Mouse (Mus musculus) neural tube, embryonic 11.5 days (tissue): ENCODE data around the gene Cfap58. TPM values are rescaled to one million over a fixed set of nuclear protein-coding genes. Genes with fewer than 3 reads are reported as not detected.

Experiments used
- ATAC-seq: fragments of 200-750 bp; cut with Nextera tagmentation; 2 replicates; pipeline ENCODE4 v1.8.0; 2017; ENCODE audit warnings: moderate number of reproducible peaks, mild to moderate bottlenecking, moderate TSS enrichment, moderate library complexity; ENCODE audit not compliant: insufficient read depth, low FRiP score, low TSS enrichment
- DNase-seq: peaks from one replicate; pipeline ENCODE4 v3.0.0-alpha.2; 2015; ENCODE audit warnings: low spot score
- H3K27ac ChIP-seq: fragments of 300-500 bp; sonication (generic); 2 replicates; pipeline ENCODE4 v1.5.1; 2014; ENCODE audit warnings: low read depth, mild to moderate bottlenecking, low read length
- H3K27me3 ChIP-seq: fragments of 300-500 bp; sonication (generic); 2 replicates; pipeline ENCODE4 v1.6.1; 2014; ENCODE audit warnings: mild to moderate bottlenecking, low read length, mixed read lengths; ENCODE audit not compliant: control insufficient read depth, insufficient read depth
- H3K36me3 ChIP-seq: fragments of 300-500 bp; sonication (generic); 2 replicates; pipeline ENCODE4 v1.6.1; 2014; ENCODE audit warnings: mild to moderate bottlenecking, low read length, moderate library complexity, mixed read lengths; ENCODE audit not compliant: control insufficient read depth, insufficient read depth
- H3K4me1 ChIP-seq: fragments of 300-500 bp; sonication (generic); 2 replicates; pipeline ENCODE4 v1.6.1; 2014; ENCODE audit warnings: low read length, mixed read lengths; ENCODE audit not compliant: control insufficient read depth, insufficient read depth
- H3K4me2 ChIP-seq: fragments of 300-500 bp; sonication (generic); 2 replicates; pipeline ENCODE4 v1.6.1; 2014; ENCODE audit warnings: low read depth, mild to moderate bottlenecking, moderate library complexity
- H3K4me3 ChIP-seq: fragments of 300-500 bp; sonication (generic); 2 replicates; pipeline ENCODE4 v1.5.1; 2014; ENCODE audit warnings: low read depth, low read length
- H3K9ac ChIP-seq: fragments of 300-500 bp; sonication (generic); 2 replicates; pipeline ENCODE4 v1.6.1; 2014; ENCODE audit warnings: mild to moderate bottlenecking, low read length
- H3K9me3 ChIP-seq: fragments of 300-500 bp; sonication (generic); 2 replicates; pipeline ENCODE4 v1.6.1; 2016; ENCODE audit warnings: low read length; ENCODE audit not compliant: control insufficient read depth
- WGBS: fragments of 180-500 bp; shearing (Covaris S2); extraction: QIAGEN DNeasy Blood & Tissue Kit; methylation state at CpG from one replicate; pipeline ENCODE4 v1.1.7; 2014; 5-methylcytosine and 5-hydroxymethylcytosine counted together
- polyA plus RNA-seq: library from polyadenylated mRNA; unstranded; fragments of >200 nt; fragmentation: Nextera tagmentation; extraction: Ambion mirVana; gene quantifications from 2 replicates; pipeline ENCODE4 v1.2.1, GENCODE M21; 2014

Cfap58 gene
- polyA plus RNA-seq, 1 experiment from 2014 or later: 0.11 TPM

DNA sequence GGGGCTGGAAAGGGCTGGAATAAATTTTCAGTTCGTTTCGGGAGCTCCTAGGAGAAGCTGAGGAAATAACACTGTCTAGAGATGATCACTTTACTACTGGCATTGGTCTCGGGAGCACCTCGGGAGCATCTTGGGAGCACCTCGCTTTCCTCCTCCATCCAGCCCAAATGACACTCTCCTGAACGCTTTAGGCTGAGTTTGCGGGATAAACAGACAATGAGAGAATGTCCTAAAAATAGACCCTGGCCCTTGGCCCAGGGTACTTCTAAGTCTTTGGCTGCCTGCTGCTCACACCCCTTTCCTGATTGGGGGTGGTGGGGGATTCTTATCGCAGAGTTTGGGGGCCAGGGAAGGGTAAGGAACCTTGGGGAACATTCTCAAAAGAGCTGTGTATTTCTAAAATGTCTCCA is 17.5 kb upstream of the Cfap58 start:
- DNase-seq: no peak
- Histone ChIP-seq H3K36me3 (no peaks in the 10 kb centered on the region), H3K9me3 (no peaks in the 10 kb centered on the region), H3K27ac (no peak overlapping the region), H3K4me2 (peak overlapping the region; percentile 79), H3K27me3 (no peaks in the 10 kb centered on the region), H3K9ac (peak overlapping the region; percentile 93), H3K4me1 (peaks cover 9% of the 10 kb centered on the region), H3K4me3 (peak overlapping the region; percentile 80; the same call in 1 of the 2 replicates)
- no peak; the same call in 1 of the 2 replicates for ATAC-seq
- 8% methylated on average over 8 of the region's 8 CpGs for WGBS

DNA sequence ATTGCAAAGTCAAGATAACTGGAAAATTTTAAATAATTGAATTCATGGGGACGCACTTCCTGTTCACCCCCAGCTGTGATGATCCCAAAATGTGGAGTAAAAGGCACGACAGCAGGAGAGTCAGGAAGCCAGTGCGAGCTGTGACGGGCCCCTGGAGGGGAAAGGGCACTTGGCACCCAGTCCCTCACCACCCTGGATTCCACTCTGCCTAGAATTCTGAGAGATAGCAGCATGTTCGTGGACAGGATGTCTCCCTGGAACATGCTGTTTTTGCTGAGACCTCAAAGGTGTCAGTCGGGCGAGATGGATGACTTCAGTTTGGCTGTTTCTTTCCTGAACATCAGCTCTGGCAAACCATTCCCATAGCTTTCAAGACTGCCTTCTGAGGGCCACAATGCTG is 11.7 kb upstream of the Cfap58 start:
- Histone ChIP-seq H3K27ac (no peak overlapping the region), H3K4me3 (no peak overlapping the region), H3K27me3 (no peaks in the 10 kb centered on the region), H3K4me2 (no peak overlapping the region), H3K36me3 (no peaks in the 10 kb centered on the region), H3K9ac (no peak overlapping the region), H3K4me1 (no peaks in the 10 kb centered on the region), H3K9me3 (no peaks in the 10 kb centered on the region)
- WGBS: 75% methylated on average over 7 of the region's 7 CpGs
- no peak for DNase-seq
- ATAC-seq: no peak

DNA sequence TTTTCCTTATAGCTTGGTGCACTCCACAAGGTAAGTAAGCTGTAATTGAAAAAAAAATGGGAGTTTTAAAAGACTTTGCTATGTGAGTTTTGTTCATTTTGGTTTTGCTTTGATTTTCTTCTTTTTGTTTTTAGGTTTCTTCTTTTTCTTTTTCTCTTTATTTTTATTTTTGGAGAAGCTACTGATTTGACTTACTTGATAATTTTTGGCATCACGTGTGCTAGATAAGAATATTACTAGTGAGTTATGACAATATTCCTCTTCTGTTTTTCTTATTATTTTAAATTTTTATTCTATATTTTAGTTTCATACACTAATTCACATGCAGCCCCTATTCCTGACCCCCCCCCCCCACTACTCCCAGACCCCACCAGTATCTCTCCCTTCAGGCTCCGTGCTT is 10.4 kb upstream of the Cfap58 start:
- no peak overlapping the region for H3K4me3 ChIP-seq
- H3K27ac ChIP-seq: no peak overlapping the region
- no peaks in the 10 kb centered on the region for H3K9me3 ChIP-seq
- H3K27me3 ChIP-seq: no peaks in the 10 kb centered on the region
- H3K4me1 ChIP-seq: no peaks in the 10 kb centered on the region
- no peak overlapping the region for H3K9ac ChIP-seq
- H3K36me3 ChIP-seq: no peaks in the 10 kb centered on the region
- ATAC-seq: no peak
- DNase-seq: no peak
- 94% methylated on average over 2 of the region's 2 CpGs for WGBS
- no peak overlapping the region for H3K4me2 ChIP-seq

DNA sequence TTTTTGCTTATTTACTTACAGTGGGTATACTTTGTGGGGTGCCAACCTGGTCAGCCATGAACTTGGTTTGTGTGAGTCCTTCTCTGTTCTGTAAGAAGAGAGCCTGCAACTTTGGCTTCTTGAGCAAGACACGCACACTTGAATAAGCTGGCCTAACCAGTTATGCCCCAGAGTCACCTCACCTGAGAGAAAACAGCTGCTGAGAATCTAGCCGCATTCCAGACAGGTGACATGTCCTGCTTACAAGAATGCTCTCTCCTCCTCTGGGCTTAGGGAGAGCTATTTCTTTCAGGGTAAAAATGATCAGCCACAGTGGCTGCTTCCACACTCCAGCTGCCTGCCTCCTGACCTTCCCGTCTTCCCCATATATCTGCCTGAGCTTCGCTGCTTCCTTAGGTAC is 8.4 kb upstream of the Cfap58 start:
- Histone ChIP-seq H3K4me3 (no peak overlapping the region), H3K36me3 (no peaks in the 10 kb centered on the region), H3K27ac (no peak overlapping the region), H3K9ac (no peak overlapping the region), H3K9me3 (no peaks in the 10 kb centered on the region), H3K27me3 (no peaks in the 10 kb centered on the region), H3K4me1 (no peaks in the 10 kb centered on the region), H3K4me2 (no peak overlapping the region)
- ATAC-seq (no peak), DNase-seq (no peak)
- WGBS: 85% methylated on average over 4 of the region's 4 CpGs

DNA sequence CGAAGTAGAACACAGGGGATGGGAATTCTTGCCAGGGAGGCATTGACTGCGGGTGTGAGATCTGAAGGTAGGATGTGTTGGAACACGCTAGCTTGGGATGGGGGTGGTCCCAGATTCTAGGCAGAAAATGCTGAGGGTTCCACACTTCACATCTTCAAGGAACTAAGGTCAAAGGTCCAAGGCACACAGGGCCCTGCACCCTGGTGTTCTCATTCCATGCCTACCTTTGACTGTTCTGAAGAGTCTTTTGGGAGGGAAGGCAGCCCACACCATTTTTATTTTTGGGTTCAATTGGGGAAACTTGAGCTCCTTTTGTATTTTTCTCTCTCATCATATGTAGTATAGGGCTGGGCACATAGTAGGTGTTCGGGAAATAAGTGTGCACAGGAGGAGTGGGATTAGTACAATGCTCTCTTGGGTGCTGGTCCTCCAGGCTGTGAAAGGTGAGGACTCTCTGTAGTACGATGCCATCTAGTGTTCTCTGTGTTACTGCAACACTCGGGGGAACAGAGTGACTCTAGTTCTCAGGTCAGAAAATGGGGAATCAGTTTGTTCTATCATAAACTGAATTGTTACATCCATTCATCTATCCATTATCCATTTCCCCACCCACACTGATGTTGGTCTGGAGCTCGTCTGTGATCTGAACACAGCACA is 5.4 kb upstream of the Cfap58 start:
- H3K4me3 ChIP-seq: no peak overlapping the region
- 41% methylated on average over 7 of the region's 7 CpGs for WGBS
- H3K4me1 ChIP-seq: no peaks in the 10 kb centered on the region
- H3K9me3 ChIP-seq: no peaks in the 10 kb centered on the region
- H3K27me3 ChIP-seq: no peaks in the 10 kb centered on the region
- no peak overlapping the region for H3K9ac ChIP-seq
- H3K4me2 ChIP-seq: no peak overlapping the region
- ATAC-seq (peak; percentile 82), DNase-seq (peak; percentile 34)
- no peak overlapping the region for H3K27ac ChIP-seq
- H3K36me3 ChIP-seq: no peaks in the 10 kb centered on the region

DNA sequence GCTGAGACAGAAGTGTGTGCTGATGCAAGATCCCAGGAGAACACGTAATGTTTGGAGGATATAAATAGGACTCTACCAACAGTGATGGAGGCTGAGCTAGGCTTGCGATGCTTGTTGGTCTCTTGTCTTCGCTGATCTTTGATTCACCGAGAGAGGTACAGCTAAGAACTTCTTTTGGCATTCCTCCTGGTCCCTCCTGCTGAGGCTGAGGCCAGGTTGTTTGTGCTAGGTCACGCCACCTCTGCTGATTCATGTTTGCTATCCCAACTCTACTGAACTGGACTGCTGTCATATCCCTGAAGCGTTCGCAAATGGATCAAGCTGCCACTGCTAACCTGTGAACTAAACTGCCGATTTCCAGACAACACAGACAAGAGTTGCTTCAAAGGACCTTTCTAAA is 3.3 kb upstream of the Cfap58 start:
- no peaks in the 10 kb centered on the region for H3K36me3 ChIP-seq
- no peak overlapping the region for H3K27ac ChIP-seq
- no peak overlapping the region for H3K9ac ChIP-seq
- H3K4me3 ChIP-seq: no peak overlapping the region
- peaks cover 6% of the 10 kb centered on the region for H3K4me1 ChIP-seq
- DNase-seq (no peak), ATAC-seq (no peak)
- 91% methylated on average over 8 of the region's 8 CpGs for whole genome bisulfite sequencing
- no peak overlapping the region for H3K4me2 ChIP-seq
- H3K9me3 ChIP-seq: no peaks in the 10 kb centered on the region
- H3K27me3 ChIP-seq: no peaks in the 10 kb centered on the region

DNA sequence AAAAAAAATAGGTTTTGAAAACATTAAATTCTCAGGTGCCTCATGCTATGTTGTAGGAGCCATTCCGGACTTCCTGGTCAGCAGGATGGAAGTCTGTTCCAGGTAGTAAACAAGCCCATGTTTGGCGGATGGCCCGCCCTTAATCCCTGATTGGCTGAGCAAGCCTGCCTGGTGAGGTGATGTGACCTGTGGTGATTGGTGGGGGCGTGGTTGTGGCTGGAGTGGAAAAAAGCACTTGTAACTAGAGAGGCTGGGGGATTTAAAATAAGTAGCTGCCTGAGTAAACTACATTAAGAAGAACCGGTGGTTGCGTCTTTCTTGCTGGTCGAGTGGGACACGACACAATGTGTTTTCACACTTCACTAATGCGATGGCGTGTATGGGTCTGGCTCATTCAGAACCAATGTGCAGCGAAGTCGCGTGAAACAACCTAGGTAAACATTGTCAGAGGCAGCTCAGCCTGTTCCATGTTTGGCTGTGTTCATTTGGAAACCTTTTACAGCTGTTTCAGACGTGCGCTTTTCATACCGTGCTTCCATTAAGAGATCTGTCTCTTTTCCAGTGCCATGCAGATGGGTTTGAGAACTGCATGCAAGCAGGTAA is 2.7 kb upstream of the Cfap58 start:
- H3K9ac ChIP-seq: no peak overlapping the region
- no peak overlapping the region for H3K4me3 ChIP-seq
- 74% methylated on average over 16 of the region's 16 CpGs for WGBS
- no peaks in the 10 kb centered on the region for H3K27me3 ChIP-seq
- no peak overlapping the region for H3K27ac ChIP-seq
- no peak overlapping the region for H3K4me2 ChIP-seq
- H3K9me3 ChIP-seq: no peaks in the 10 kb centered on the region
- no peaks in the 10 kb centered on the region for H3K36me3 ChIP-seq
- DNase-seq (no peak), ATAC-seq (no peak)
- H3K4me1 ChIP-seq: peaks cover 6% of the 10 kb centered on the region

DNA sequence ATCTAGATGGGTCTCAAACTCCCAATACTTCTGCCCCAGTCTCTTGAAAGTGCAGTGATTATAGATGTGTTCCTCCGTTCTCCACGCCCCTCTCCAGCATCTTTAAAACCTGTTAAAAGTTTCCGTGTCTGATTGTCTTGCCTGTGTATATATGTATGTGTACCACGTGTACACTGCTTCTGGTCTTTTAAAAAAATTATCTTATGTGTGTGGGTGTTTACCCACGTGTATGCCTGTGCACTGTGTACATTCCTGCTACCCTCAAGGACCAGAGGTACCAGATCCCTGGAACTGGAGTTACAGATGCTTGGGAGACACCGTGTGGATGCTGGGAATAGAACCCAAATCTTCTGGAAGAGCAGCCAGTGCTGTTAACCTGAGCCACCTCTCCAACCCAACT is 1.9 kb upstream of the Cfap58 start:
- Histone ChIP-seq H3K4me1 (peaks cover 6% of the 10 kb centered on the region), H3K36me3 (no peaks in the 10 kb centered on the region), H3K4me2 (no peak overlapping the region), H3K4me3 (no peak overlapping the region), H3K27me3 (no peaks in the 10 kb centered on the region), H3K9ac (no peak overlapping the region), H3K9me3 (no peaks in the 10 kb centered on the region), H3K27ac (no peak overlapping the region)
- WGBS: 86% methylated on average over 6 of the region's 6 CpGs
- no peak for ATAC-seq
- no peak for DNase-seq

DNA sequence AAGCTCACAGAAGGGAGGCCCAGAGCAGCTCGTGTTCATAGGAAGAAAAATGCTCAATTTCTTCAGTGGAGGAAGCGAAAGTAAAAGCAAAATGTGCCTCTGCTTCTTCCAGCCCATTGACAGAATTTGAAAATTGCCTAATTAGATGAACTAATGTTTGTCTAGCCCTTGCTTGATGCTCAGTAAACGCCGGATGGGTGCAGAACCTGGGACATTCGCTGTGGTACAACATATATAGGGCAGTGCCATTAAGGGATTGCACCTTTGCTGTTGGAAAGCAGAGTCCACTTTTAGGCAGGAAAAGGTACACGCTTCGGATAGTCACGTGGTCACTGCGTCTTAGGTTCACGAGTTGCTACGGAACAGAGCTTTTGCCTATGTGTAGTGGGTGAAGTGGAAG is 985 bp upstream of the Cfap58 start:
- Histone ChIP-seq H3K9me3 (no peaks in the 10 kb centered on the region), H3K9ac (no peak overlapping the region), H3K4me1 (peaks cover 6% of the 10 kb centered on the region), H3K27ac (no peak overlapping the region), H3K36me3 (no peaks in the 10 kb centered on the region), H3K4me2 (no peak overlapping the region), H3K4me3 (no peak overlapping the region), H3K27me3 (no peaks in the 10 kb centered on the region)
- DNase-seq: no peak
- WGBS: 92% methylated on average over 11 of the region's 11 CpGs
- no peak for ATAC-seq
